8 mouse cellular contexts compared by ENCODE assay signal in genomic region chr19:5560457-5561041, GRCm38 (mm10). TPM values are rescaled to one million over a fixed set of nuclear protein-coding genes. Genes with fewer than 3 reads are reported as not detected.
DNase-seq lines count a peak whose midpoint lies in the region; ATAC-seq lines count a peak whose summit lies in the region.

Gene Ovol1, minus strand, starts transcription at chr19:5560646.

- intact Hi-C loops in left cerebral cortex, postnatal 25 days (cut with DNase I) = loop anchor here (2.0 kb wide), 1 partner anchor 28 kb away; no protein-coding TSS in a partner anchor

- peak within 1 kb of the TSS; percentile 46 for H3K4me2 ChIP-seq in hindbrain, embryonic 11.5 days (replicated peaks; ENCODE audit: low read depth, low read length)
- peak within 1 kb of the TSS; percentile 71 for H3K4me2 ChIP-seq in limb, embryonic 11.5 days (ENCODE audit: low read depth, severe bottlenecking)
- peak within 1 kb of the TSS; percentile 74 for H3K4me2 ChIP-seq in midbrain, embryonic 15.5 days

- H3K9me3 ChIP-seq in hindbrain, embryonic 11.5 days (ENCODE audit: control insufficient read depth, low read length) = no peaks in the 10 kb centered on the region
- no peaks in the 10 kb centered on the region for H3K9me3 ChIP-seq in limb, embryonic 11.5 days (ENCODE audit: control insufficient read depth, low read length)
- no peaks in the 10 kb centered on the region for H3K9me3 ChIP-seq in midbrain, embryonic 15.5 days

- ATAC-seq in CD4-positive, CD25-positive, alpha-beta regulatory T cell, adult 4 months = no peak
- no peak for ATAC-seq in hindbrain, embryonic 11.5 days (ENCODE audit: low FRiP score)
- no peak for ATAC-seq in limb, embryonic 11.5 days (ENCODE audit: insufficient number of reproducible peaks, low FRiP score, low TSS enrichment, low read depth)
- ATAC-seq in midbrain, embryonic 15.5 days (replicated peaks) = no peak

- DNase-seq in CD4-positive, CD25-positive, alpha-beta regulatory T cell, adult 2 months (ENCODE audit: low read depth, low spot score) = peak; percentile 34
- DNase-seq in Muller cell, postnatal 12 days (ENCODE audit: inconsistent ontology term) = peak; percentile 25
- DNase-seq in hindbrain, embryonic 11.5 days (ENCODE audit: low spot score) = peak; percentile 53
- peak; percentile 53 for DNase-seq in limb, embryonic 11.5 days (ENCODE audit: low spot score)
- no peak for DNase-seq in left cerebral cortex, adult 11 months (ENCODE audit: low spot score)
- no peak for DNase-seq in left cerebral cortex, postnatal 25 days (ENCODE audit: low spot score in 2 of 2)

- no peak within 1 kb of the TSS for H3K27ac ChIP-seq in hindbrain, embryonic 11.5 days (ENCODE audit: low read depth, low read length)
- H3K27ac ChIP-seq in limb, embryonic 11.5 days (replicated peaks; ENCODE audit: low read depth, low read length) = no peak within 1 kb of the TSS
- no peak within 1 kb of the TSS for H3K27ac ChIP-seq in midbrain, embryonic 15.5 days

- 1% methylated on average over 56 of the region's 57 CpGs for WGBS in hindbrain, embryonic 11.5 days
- under 1% methylated on average over 55 of the region's 57 CpGs for WGBS in limb, embryonic 11.5 days
- under 1% methylated on average over 57 of the region's 57 CpGs for WGBS in midbrain, embryonic 15.5 days

- H3K4me3 ChIP-seq in hindbrain, embryonic 11.5 days (ENCODE audit: low read depth, low read length) = peak within 1 kb of the TSS; percentile 23
- peak within 1 kb of the TSS; percentile 33 for H3K4me3 ChIP-seq in limb, embryonic 11.5 days (ENCODE audit: low read depth, low read length)
- H3K4me3 ChIP-seq in midbrain, embryonic 15.5 days = peak within 1 kb of the TSS; percentile 36

- H3K4me1 ChIP-seq in hindbrain, embryonic 11.5 days (replicated peaks; ENCODE audit: control insufficient read depth, insufficient read depth, low read length) = 0 out of 2 replicates have a peak, but pooled peaks cover 5% of the 10 kb centered on the region
- peaks cover 10% of the 10 kb centered on the region for H3K4me1 ChIP-seq in limb, embryonic 11.5 days (ENCODE audit: control insufficient read depth, insufficient read depth, low read length)
- peaks cover 17% of the 10 kb centered on the region for H3K4me1 ChIP-seq in midbrain, embryonic 15.5 days

- H3K36me3 ChIP-seq in hindbrain, embryonic 11.5 days (ENCODE audit: control insufficient read depth, insufficient read depth, low read length) = no peaks in the 10 kb centered on the region
- H3K36me3 ChIP-seq in limb, embryonic 11.5 days (ENCODE audit: control insufficient read depth, insufficient read depth, low read length) = no peaks in the 10 kb centered on the region
- H3K36me3 ChIP-seq in midbrain, embryonic 15.5 days (replicated peaks) = no peaks in the 10 kb centered on the region

- peaks cover 71% of the 10 kb centered on the region for H3K27me3 ChIP-seq in hindbrain, embryonic 11.5 days (ENCODE audit: control insufficient read depth, insufficient read depth, low read length)
- H3K27me3 ChIP-seq in limb, embryonic 11.5 days (ENCODE audit: control insufficient read depth, insufficient read depth, low read length) = peaks cover 72% of the 10 kb centered on the region
- H3K27me3 ChIP-seq in midbrain, embryonic 15.5 days (replicated peaks) = peaks cover 85% of the 10 kb centered on the region

- H3K9ac ChIP-seq in hindbrain, embryonic 11.5 days (ENCODE audit: low read depth, low read length) = no peak within 1 kb of the TSS
- no peak within 1 kb of the TSS for H3K9ac ChIP-seq in limb, embryonic 11.5 days (ENCODE audit: low read length)
- H3K9ac ChIP-seq in midbrain, embryonic 15.5 days = peak within 1 kb of the TSS; percentile 25; the same call in 1 of the 2 replicates

RNA-seq across cellular contexts. Expression of gene Ovol1, which starts in this region (rescaled TPM):
- not detected for polyA plus RNA-seq in CD4-positive, CD25-positive, alpha-beta regulatory T cell, adult 4 months (2017; shearing (Covaris generic))
- polyA plus RNA-seq in hindbrain, embryonic 11.5 days (2014; fragmentation: Nextera tagmentation; extraction: Ambion mirVana) = 0.40 and 0.52 TPM in 2 replicates
- polyA plus RNA-seq in limb, embryonic 11.5 days (2014; fragmentation: Nextera tagmentation; extraction: Ambion mirVana) = 0.74 and 0.79 TPM in 2 replicates
- polyA plus RNA-seq in midbrain, embryonic 15.5 days (2015; fragmentation: Nextera tagmentation; extraction: Ambion mirVana) = 0.10 and 0.13 TPM in 2 replicates
- total RNA-seq in left cerebral cortex, postnatal 25 days (2021) = not detected

Comparison
In these comparisons a context has a peak if more than half of its experiments do, and no peak if none do; other contexts are left out.
1. Peak in DNase-seq, H3K4me3 ChIP-seq and H3K4me2 ChIP-seq in hindbrain, embryonic 11.5 days; RNA of the gene not detected or under 1 TPM.
2. Peak in DNase-seq, H3K4me3 ChIP-seq and H3K4me2 ChIP-seq in limb, embryonic 11.5 days; RNA of the gene not detected or under 1 TPM.
3. DNase-seq: peak in CD4-positive, CD25-positive, alpha-beta regulatory T cell, adult 2 months (single experiment) and Muller cell, postnatal 12 days (single experiment); none in left cerebral cortex, adult 11 months (single experiment) and left cerebral cortex, postnatal 25 days (0 of 2).
4. Peak in every context shown above with its lines, with median percentiles within 50 percentile points of each other: H3K4me2 ChIP-seq and H3K4me3 ChIP-seq.